Mouse (Mus musculus): Measurements from ENCODE around the gene Pmm2.

DNA sequence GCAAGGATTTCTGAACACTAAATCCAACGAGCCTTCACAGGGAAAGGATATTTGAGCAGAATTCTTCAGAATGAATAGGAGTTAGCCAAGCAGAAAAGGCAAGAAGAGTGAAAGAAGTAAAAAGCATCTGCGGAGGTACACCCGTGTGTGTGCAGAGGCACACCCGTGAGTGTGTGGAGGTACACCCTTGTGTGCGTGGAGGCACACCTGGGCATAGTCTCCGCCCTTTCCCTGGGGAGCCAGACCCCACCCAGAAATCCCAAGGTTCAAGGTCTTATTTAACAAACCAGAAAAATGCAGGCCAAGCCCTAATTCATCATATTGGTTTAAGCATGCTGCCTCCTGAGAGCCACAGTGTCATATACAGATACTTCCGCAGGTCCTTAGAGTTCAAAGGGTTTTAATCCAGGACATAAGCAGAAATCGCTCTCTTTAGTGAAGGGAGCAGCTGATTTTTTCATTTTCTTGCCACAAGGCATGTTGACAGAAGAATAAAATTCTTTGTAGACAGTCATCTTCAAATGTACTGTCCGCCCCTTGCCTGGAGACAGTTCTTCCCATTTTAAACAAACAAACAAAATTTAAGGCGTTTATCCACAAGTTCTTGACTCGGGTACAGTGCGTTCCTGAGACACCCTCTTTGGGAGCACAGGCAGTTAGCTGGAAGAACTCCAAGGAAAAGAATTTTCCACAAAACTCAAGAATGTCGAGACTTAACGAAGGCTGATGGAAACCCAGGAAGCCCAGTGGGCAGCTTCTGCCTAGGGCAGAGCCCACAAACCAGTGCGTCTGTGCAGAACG, 17.0 kb upstream of the Pmm2 start:
- TF ChIP-seq POLR2A (IDR thresholded peaks at IDR 0.05; ENCODE audit: borderline replicate concordance, extremely low read depth, insufficient read depth, insufficient read length, poor library complexity, severe bottlenecking) (no peak), CTCF (IDR thresholded peaks at IDR 0.05; ENCODE audit: borderline replicate concordance, extremely low read depth, insufficient read depth, insufficient read length) (no peak)

Data from brain, embryonic 14.5 days (tissue).